Mouse (Mus musculus) G1E (cell line): ENCODE results near the gene Dcaf7. TPM values are rescaled to one million over a fixed set of nuclear protein-coding genes. Genes with fewer than 3 reads are reported as not detected.
"Not testable (repeated sequence)": the region's sequence is repeated elsewhere in the genome, so short reads cannot be mapped to it uniquely, and the experiment has no call there.

Source experiments
- ATAC-seq: 2 replicates; pipeline ENCODE4 v1.8.0; 2016; ENCODE audit warnings: mild to moderate bottlenecking; ENCODE audit not compliant: insufficient number of reproducible peaks, poor library complexity, low FRiP score, severe bottlenecking; ENCODE audit errors: extremely low read depth
- DNase-seq: peaks from one replicate; pipeline ENCODE4 v3.0.0; 2012; ENCODE audit warnings: low spot score
- H3K27me3 ChIP-seq: 2 replicates; pipeline ENCODE4 v1.6.1; 2012; ENCODE audit warnings: mild to moderate bottlenecking, low read length, inconsistent platforms; ENCODE audit not compliant: insufficient read depth
- H3K36me3 ChIP-seq: replicated peaks from 2 replicates; pipeline ENCODE3; 2012; ENCODE audit warnings: mild to moderate bottlenecking, inconsistent platforms
- H3K4me1 ChIP-seq: 2 replicates; pipeline ENCODE4 v1.6.1; 2012; ENCODE audit warnings: low read depth, low read length, inconsistent platforms, mixed read lengths; ENCODE audit not compliant: insufficient read depth
- H3K4me3 ChIP-seq: 2 replicates; pipeline ENCODE4 v1.5.1; 2012; ENCODE audit warnings: low read depth, mild to moderate bottlenecking, inconsistent platforms, low read length, moderate library complexity, mixed read lengths
- H3K9me3 ChIP-seq: replicated peaks from 2 replicates; pipeline ENCODE4 v1.6.1; 2012; ENCODE audit warnings: inconsistent platforms
- CTCF ChIP-seq: IDR thresholded peaks from 2 replicates; pipeline ENCODE4 v1.5.1; 2012; ENCODE audit warnings: low read depth, low read length, inconsistent platforms, mixed read lengths
- GATA1 ChIP-seq: IDR thresholded peaks from 2 replicates; pipeline ENCODE4 v1.6.1; 2012; ENCODE audit warnings: borderline replicate concordance, low read length, inconsistent platforms, mixed read lengths
- GATA2 ChIP-seq: IDR thresholded peaks from 2 replicates; pipeline ENCODE4 v1.6.1; 2012; ENCODE audit warnings: low read depth, low read length, inconsistent platforms, borderline replicate concordance
- POLR2AphosphoS5 ChIP-seq: IDR thresholded peaks from 2 replicates; pipeline ENCODE4 v1.6.1; 2012; ENCODE audit warnings: low read depth, low read length, inconsistent platforms; ENCODE audit not compliant: insufficient replicate concordance
- TAL1 ChIP-seq: conservative IDR thresholded peaks from 2 replicates; pipeline ENCODE4 v1.6.1; 2012; ENCODE audit warnings: low read depth, low read length, inconsistent platforms, mixed read lengths
- polyA plus RNA-seq: library from polyadenylated mRNA; stranded (reverse); fragments of >175 nt; gene quantifications from 2 replicates; pipeline ENCODE4 v1.2.3, GENCODE M21; 2012
- total RNA-seq, 2 experiments: library from RNA; stranded (forward) in 1 of 2; stranded (reverse) in 1 of 2; fragments of 200-1000 nt in 1 of 2; fragments of >200 nt in 1 of 2; fragmentation: Nextera tagmentation in 1 of 2; gene quantifications; 2 replicates each; pipeline ENCODE4 v1.2.3; 2014 to 2017

The Dcaf7 gene
- total and polyA plus RNA-seq, 3 experiments, result 40.4 to 84.6 (median 74.3) TPM

GRCm38 (mm10) chr11:106061311-106061710 lies 24.6 kb downstream of the Dcaf7 start:
- DNase-seq (no peak), ATAC-seq (no peak)
- Histone ChIP-seq H3K27me3 (no peaks in the 10 kb centered on the region), H3K4me1 (peaks cover 62% of the 10 kb centered on the region), H3K9me3 (no peaks in the 10 kb centered on the region), H3K4me3 (no peak overlapping the region), H3K36me3 (peaks cover 35% of the 10 kb centered on the region)
- TF ChIP-seq TAL1 (no peak), POLR2AphosphoS5 (no peak), GATA1 (no peak), GATA2 (no peak), CTCF (no peak)

- no peak overlapping the region for H3K4me3 ChIP-seq
- peaks cover 57% of the 10 kb centered on the region for H3K4me1 ChIP-seq
- DNase-seq (no peak), ATAC-seq (no peak)
- no peaks in the 10 kb centered on the region for H3K9me3 ChIP-seq
- no peak for TF ChIP-seq TAL1
- TF ChIP-seq POLR2AphosphoS5, result no peak
- no peak for TF ChIP-seq CTCF
- no peak for TF ChIP-seq GATA2
- TF ChIP-seq GATA1, result no peak
- H3K27me3 ChIP-seq, result no peaks in the 10 kb centered on the region
- peaks cover 33% of the 10 kb centered on the region for H3K36me3 ChIP-seq
Measured at GRCm38 (mm10) chr11:106063756-106064155, 27.1 kb downstream of the Dcaf7 start.

DNA sequence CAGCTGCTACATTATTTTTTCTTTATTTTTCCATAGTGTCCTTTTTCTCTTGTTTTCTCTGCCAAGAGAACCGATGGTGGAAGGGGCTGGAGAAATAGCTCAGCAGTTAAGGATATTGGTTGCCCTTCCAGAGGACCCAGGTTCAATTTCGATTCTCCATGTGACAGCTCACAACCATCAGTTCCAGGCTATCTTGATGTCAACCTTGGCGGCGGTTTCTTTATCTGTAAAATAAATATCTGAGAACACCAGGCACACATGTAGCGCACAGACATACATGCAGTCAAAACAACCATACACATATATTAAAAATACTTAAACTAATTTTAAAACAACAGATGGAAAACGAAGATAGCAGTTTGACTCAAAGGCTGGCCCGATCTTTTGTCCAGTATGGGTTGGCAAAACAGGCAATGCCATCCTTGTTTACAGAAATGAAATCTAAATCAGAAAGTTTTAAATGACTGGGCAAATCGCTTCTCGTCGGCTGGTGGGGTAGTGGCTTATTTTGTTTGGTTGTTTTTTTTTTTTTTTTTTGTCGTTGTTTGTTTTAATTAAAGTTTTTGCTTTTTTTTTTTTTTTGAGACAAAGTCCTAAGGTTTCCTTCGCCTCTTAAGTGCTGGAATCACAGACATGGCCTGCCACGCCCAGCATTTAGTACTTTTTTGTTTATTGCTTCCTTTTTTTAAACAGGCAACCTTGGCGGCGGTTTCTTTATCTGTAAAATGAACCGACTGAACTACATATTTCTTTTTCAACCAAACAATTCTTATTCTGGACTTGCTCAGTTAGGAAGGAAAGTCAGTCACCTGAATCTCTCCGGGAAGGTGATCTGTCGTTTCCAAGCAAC lies 28.6 kb downstream of the Dcaf7 start:
- H3K9me3 ChIP-seq, result no peaks in the 10 kb centered on the region
- H3K4me1 ChIP-seq, result peaks cover 44% of the 10 kb centered on the region
- DNase-seq, result no peak
- no peak for ATAC-seq
- peak overlapping the region; percentile 99 for H3K4me3 ChIP-seq
- TF ChIP-seq CTCF (no peak), GATA2 (no peak), POLR2AphosphoS5 (no peak), TAL1 (peak; percentile 56; the same call in 1 of the 2 replicates), GATA1 (no peak)
- peaks cover 32% of the 10 kb centered on the region for H3K36me3 ChIP-seq
- no peaks in the 10 kb centered on the region for H3K27me3 ChIP-seq

DNA sequence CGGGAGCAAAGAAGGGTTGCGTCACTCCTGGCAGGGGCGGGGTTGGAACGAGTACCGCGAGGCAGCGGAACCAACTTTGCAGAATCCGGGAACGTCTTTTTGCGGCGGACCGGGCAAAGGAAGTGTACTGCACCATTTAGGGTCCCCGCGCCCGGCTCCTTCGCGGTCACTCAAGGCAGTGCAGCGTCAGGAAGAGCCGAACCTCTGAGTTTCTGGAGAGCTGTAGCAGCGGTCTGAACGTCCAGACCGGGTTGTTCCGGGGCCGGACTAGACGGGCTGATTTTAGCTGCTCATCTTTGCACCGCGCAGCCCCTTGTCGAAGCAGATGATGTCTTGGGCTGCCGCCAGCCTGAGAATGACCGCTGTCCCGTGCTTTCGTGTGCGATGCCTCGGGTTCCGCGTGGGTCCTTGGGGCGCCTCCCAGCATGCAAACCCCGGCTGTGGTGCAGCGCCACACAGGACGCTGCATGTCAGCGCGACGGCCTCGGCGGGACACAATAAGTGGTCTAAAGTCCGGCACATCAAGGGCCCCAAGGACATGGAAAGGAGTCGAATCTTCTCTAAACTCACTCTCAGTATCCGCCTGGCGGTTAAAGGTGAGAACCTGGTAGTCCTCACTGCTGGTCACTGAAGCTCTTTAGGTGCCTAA lies 29.4 kb downstream of the Dcaf7 start, which contains the start of gene Taco1:
TSS of gene Taco1 (plus strand) at position 139 of the 649 bp plus-strand sequence.
- Histone ChIP-seq H3K4me3 (peak within 1 kb of the TSS; percentile 99), H3K36me3 (peaks cover 39% of the 10 kb centered on the region), H3K9me3 (no peaks in the 10 kb centered on the region), H3K4me1 (peaks cover 38% of the 10 kb centered on the region), H3K27me3 (no peaks in the 10 kb centered on the region)
- no peak for TF ChIP-seq POLR2AphosphoS5
- no peak for TF ChIP-seq CTCF
- TF ChIP-seq GATA1, result no peak
- TF ChIP-seq GATA2, result no peak
- no peak for TF ChIP-seq TAL1
- ATAC-seq, result peak; percentile 80
- peak; percentile 54 for DNase-seq

- H3K4me3 ChIP-seq, result peak overlapping the region; percentile 99
- H3K27me3 ChIP-seq, H3K9me3 ChIP-seq: not testable (repeated sequence)
- DNase-seq (peak; percentile 99), ATAC-seq (0 out of 2 replicates have a peak, but pooled peaks have one; percentile 38)
- H3K36me3 ChIP-seq, result peaks cover 44% of the 10 kb centered on the region
- peaks cover 34% of the 10 kb centered on the region for H3K4me1 ChIP-seq
Measured at GRCm38 (mm10) chr11:106066616-106067015, 29.9 kb downstream of the Dcaf7 start.

GRCm38 (mm10) chr11:106073774-106074173 lies 37.1 kb downstream of the Dcaf7 start:
- no peak for TF ChIP-seq CTCF
- TF ChIP-seq POLR2AphosphoS5, result no peak
- TF ChIP-seq GATA2, result no peak
- TF ChIP-seq TAL1, result no peak
- no peak for TF ChIP-seq GATA1
- ATAC-seq (no peak), DNase-seq (no peak)
- peaks cover 61% of the 10 kb centered on the region for H3K36me3 ChIP-seq
- H3K4me1 ChIP-seq, result peaks cover 1% of the 10 kb centered on the region; the same call in 1 of the 2 replicates
- H3K9me3 ChIP-seq, result no peaks in the 10 kb centered on the region
- H3K4me3 ChIP-seq, result no peak overlapping the region
- H3K27me3 ChIP-seq, result no peaks in the 10 kb centered on the region
